15 mouse cellular contexts compared by ENCODE assay signal in the genomic region with DNA sequence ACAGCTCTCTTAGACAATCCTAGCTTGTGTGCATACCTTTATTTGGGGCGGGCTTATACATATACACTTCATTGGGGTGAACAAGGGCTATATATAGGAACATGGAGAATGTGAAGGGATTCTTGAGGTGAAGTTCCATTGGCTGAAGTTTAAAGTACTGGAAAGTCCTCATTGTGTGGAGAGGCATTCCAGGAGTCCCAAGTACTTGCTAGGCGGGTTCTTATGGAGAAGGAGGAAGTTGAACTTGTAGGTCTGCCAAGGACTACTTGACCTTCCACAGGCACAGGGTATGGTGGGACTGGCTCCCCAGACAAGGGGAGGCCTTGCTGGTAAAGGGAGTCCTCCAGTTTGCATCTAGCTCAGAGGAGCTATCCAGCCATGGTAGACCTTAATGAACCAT.
"Had no signal": no experiment of that assay in that cellular context is flagged by ENCODE, and none has a peak within 500 bp of the region (broad histone marks: within the 10 kb centered on the region; RNA-seq: fewer than 3 reads in every experiment).

No protein-coding gene starts in this region.

- H3K9me3 ChIP-seq: intestine, embryonic 15.5 days; kidney, embryonic 15.5 days; limb, embryonic 12.5 days; midbrain, embryonic 12.5 days had no signal

- H3K4me3 ChIP-seq: intestine, embryonic 15.5 days; kidney, embryonic 15.5 days; limb, embryonic 12.5 days; megakaryocyte, embryonic 14.5 days; midbrain, embryonic 12.5 days had no signal

- H3K27ac ChIP-seq: intestine, embryonic 15.5 days; kidney, embryonic 15.5 days; limb, embryonic 12.5 days; liver, embryonic 14.5 days; macrophage; midbrain, embryonic 12.5 days had no signal

- H3K27me3 ChIP-seq: intestine, embryonic 15.5 days; kidney, embryonic 15.5 days; limb, embryonic 12.5 days had no signal

- H3K36me3 ChIP-seq: intestine, embryonic 15.5 days; kidney, embryonic 15.5 days; limb, embryonic 12.5 days; midbrain, embryonic 12.5 days had no signal

- H3K4me2 ChIP-seq: intestine, embryonic 15.5 days; kidney, embryonic 15.5 days; limb, embryonic 12.5 days; midbrain, embryonic 12.5 days had no signal

- ATAC-seq: intestine, embryonic 15.5 days had no signal

- H3K4me1 ChIP-seq: intestine, embryonic 15.5 days; kidney, embryonic 15.5 days; midbrain, embryonic 12.5 days had no signal

- DNase-seq: kidney, adult 2 months; kidney, postnatal 14 days; layer of hippocampus, adult 9-11 months; layer of hippocampus, postnatal 36 days; liver; right cerebral cortex, adult 18-20 months; right cerebral cortex, postnatal 25 days; thymus, postnatal 4 days had no signal

- H3K9ac ChIP-seq: intestine, embryonic 15.5 days; kidney, embryonic 15.5 days; limb, embryonic 12.5 days; liver, embryonic 14.5 days; midbrain, embryonic 12.5 days had no signal
